Mouse (Mus musculus) G1E (cell line): Measurements from ENCODE around the gene Triobp. TPM values are rescaled to one million over a fixed set of nuclear protein-coding genes. Genes with fewer than 3 reads are reported as not detected.

Experiments
- ATAC-seq: 2 replicates; pipeline ENCODE4 v1.8.0; 2016; ENCODE audit warnings: mild to moderate bottlenecking; ENCODE audit not compliant: insufficient number of reproducible peaks, poor library complexity, low FRiP score, severe bottlenecking; ENCODE audit errors: extremely low read depth
- DNase-seq: peaks from one replicate; pipeline ENCODE4 v3.0.0; 2012; ENCODE audit warnings: low spot score
- H3K27me3 ChIP-seq: 2 replicates; pipeline ENCODE4 v1.6.1; 2012; ENCODE audit warnings: mild to moderate bottlenecking, low read length, inconsistent platforms; ENCODE audit not compliant: insufficient read depth
- H3K36me3 ChIP-seq: replicated peaks from 2 replicates; pipeline ENCODE3; 2012; ENCODE audit warnings: mild to moderate bottlenecking, inconsistent platforms
- H3K4me1 ChIP-seq: 2 replicates; pipeline ENCODE4 v1.6.1; 2012; ENCODE audit warnings: low read depth, low read length, inconsistent platforms, mixed read lengths; ENCODE audit not compliant: insufficient read depth
- H3K4me3 ChIP-seq: 2 replicates; pipeline ENCODE4 v1.5.1; 2012; ENCODE audit warnings: low read depth, mild to moderate bottlenecking, inconsistent platforms, low read length, moderate library complexity, mixed read lengths
- H3K9me3 ChIP-seq: replicated peaks from 2 replicates; pipeline ENCODE4 v1.6.1; 2012; ENCODE audit warnings: inconsistent platforms
- CTCF ChIP-seq: IDR thresholded peaks from 2 replicates; pipeline ENCODE4 v1.5.1; 2012; ENCODE audit warnings: low read depth, low read length, inconsistent platforms, mixed read lengths
- GATA1 ChIP-seq: IDR thresholded peaks from 2 replicates; pipeline ENCODE4 v1.6.1; 2012; ENCODE audit warnings: borderline replicate concordance, low read length, inconsistent platforms, mixed read lengths
- GATA2 ChIP-seq: IDR thresholded peaks from 2 replicates; pipeline ENCODE4 v1.6.1; 2012; ENCODE audit warnings: low read depth, low read length, inconsistent platforms, borderline replicate concordance
- POLR2AphosphoS5 ChIP-seq: IDR thresholded peaks from 2 replicates; pipeline ENCODE4 v1.6.1; 2012; ENCODE audit warnings: low read depth, low read length, inconsistent platforms; ENCODE audit not compliant: insufficient replicate concordance
- TAL1 ChIP-seq: conservative IDR thresholded peaks from 2 replicates; pipeline ENCODE4 v1.6.1; 2012; ENCODE audit warnings: low read depth, low read length, inconsistent platforms, mixed read lengths
- polyA plus RNA-seq: library from polyadenylated mRNA; stranded (reverse); fragments of >175 nt; gene quantifications from 2 replicates; pipeline ENCODE4 v1.2.3, GENCODE M21; 2012
- total RNA-seq, 2 experiments: library from RNA; stranded (forward) in 1 of 2; stranded (reverse) in 1 of 2; fragments of 200-1000 nt in 1 of 2; fragments of >200 nt in 1 of 2; fragmentation: Nextera tagmentation in 1 of 2; gene quantifications; 2 replicates each; pipeline ENCODE4 v1.2.3; 2014 to 2017

Gene Triobp
- total and polyA plus RNA-seq, 3 experiments, result 24.4 to 67.0 (median 42.5) TPM

- H3K4me1 ChIP-seq, result no peaks in the 10 kb centered on the region
- H3K36me3 ChIP-seq, result no peaks in the 10 kb centered on the region
- peaks cover 84% of the 10 kb centered on the region for H3K27me3 ChIP-seq
- TF ChIP-seq GATA2 (no peak), TAL1 (no peak), CTCF (no peak), POLR2AphosphoS5 (no peak), GATA1 (no peak)
- no peak for DNase-seq
- H3K9me3 ChIP-seq, result no peaks in the 10 kb centered on the region
- ATAC-seq, result no peak
- H3K4me3 ChIP-seq, result no peak overlapping the region
These were observed 24.1 kb downstream of the Triobp start for GRCm38 (mm10) chr15:78971626-78972025.

DNA sequence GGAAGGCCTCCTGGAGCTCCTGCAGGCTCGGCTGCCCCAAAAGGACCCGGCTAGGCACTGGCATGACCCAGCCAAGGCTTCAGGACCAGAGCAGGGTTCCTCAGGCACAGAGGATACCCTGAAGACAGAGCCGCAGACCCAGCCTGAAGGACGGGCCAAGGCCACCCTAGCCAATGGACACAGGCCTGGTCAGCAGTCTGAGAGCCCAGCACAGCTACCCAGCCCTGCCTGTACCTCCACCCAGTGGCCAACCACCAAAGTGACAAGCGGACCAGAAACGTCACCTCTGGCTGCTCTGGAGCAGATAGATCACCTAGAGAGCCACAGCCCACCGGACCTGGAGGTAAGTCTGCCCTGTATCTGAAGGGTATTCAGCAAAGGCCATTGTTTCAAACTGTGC, 26.4 kb downstream of the Triobp start:
- Histone ChIP-seq H3K9me3 (no peaks in the 10 kb centered on the region), H3K36me3 (no peaks in the 10 kb centered on the region), H3K4me1 (peaks cover 6% of the 10 kb centered on the region), H3K27me3 (peaks cover 83% of the 10 kb centered on the region), H3K4me3 (no peak overlapping the region)
- DNase-seq (no peak), ATAC-seq (no peak)
- no peak for TF ChIP-seq TAL1
- no peak for TF ChIP-seq GATA2
- no peak for TF ChIP-seq GATA1
- no peak for TF ChIP-seq CTCF
- no peak for TF ChIP-seq POLR2AphosphoS5

DNA sequence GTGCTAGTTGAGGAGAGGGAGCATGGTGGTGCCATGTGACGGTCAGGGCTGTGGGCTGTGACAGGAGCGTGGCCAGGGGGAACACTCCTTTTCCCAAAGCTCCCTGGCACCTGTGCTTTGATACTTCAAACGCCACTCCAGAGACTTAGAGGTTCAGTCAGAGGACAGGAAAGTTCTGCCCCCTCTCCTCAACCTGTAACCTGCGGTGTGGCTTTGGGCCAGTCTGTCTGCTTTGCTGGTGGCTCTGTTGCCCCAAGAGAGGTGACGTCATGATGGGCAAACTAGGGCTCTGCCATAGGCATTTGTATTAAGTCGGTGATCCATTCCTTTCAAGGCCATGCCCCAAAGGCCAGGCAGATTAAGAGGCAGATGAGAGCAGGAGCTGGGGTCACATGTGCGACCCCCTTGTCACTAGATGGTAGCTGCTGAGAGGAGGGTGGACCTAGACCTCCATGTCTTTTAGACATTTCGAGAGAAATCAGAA, 30.2 kb downstream of the Triobp start:
- Histone ChIP-seq H3K27me3 (peaks cover 66% of the 10 kb centered on the region), H3K36me3 (no peaks in the 10 kb centered on the region), H3K4me1 (peaks cover 23% of the 10 kb centered on the region), H3K4me3 (no peak overlapping the region), H3K9me3 (no peaks in the 10 kb centered on the region)
- no peak for DNase-seq
- no peak for ATAC-seq
- TF ChIP-seq CTCF, result no peak
- TF ChIP-seq POLR2AphosphoS5, result no peak
- TF ChIP-seq GATA2, result no peak
- TF ChIP-seq GATA1, result no peak
- TF ChIP-seq TAL1, result no peak

DNA sequence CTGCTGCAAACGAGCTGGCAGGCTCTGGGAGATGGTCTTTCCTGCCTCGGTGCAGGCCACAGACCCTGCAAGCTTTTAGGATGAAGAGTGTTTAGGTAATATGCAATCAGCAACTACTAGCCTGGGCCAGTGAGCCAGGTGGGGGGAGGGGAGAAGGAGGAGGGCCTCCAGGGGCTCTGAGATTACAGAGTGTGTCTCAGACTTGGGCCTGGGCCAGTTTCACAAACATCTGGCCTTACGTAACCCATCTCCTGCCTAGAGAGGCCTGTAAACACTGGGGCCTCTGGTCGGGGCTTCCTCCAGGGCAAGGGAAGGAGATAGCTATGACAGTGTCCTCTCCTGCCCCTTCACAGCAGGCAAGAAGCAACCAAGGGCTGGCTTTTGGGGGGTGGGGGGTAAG, 31.4 kb downstream of the Triobp start:
- ATAC-seq (no peak), DNase-seq (peak; percentile 63)
- no peak overlapping the region for H3K4me3 ChIP-seq
- no peak for TF ChIP-seq POLR2AphosphoS5
- no peak for TF ChIP-seq CTCF
- TF ChIP-seq GATA1, result no peak
- TF ChIP-seq TAL1, result no peak
- TF ChIP-seq GATA2, result no peak
- no peaks in the 10 kb centered on the region for H3K36me3 ChIP-seq
- H3K9me3 ChIP-seq, result no peaks in the 10 kb centered on the region
- peaks cover 54% of the 10 kb centered on the region for H3K27me3 ChIP-seq
- H3K4me1 ChIP-seq, result peaks cover 30% of the 10 kb centered on the region

DNA sequence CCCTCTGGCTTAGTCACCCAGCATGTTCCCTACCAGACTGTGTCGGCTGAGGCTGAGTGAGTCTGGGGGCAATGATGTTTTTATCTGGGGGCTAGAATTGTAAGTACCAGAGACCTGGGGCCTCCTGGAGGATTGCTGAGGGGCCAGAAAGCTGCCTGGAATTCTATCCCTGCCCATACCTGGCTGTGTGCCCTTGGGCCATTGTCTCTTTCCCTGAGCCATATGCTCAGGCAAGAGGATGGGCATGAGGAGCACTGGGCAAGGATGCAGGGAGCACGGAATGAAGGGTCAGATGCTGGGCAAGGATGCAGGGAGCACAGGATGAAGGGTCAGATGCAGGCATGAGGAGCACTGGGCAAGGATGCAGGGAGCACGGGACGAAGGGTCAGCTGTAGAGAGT, 32.6 kb downstream of the Triobp start:
- no peak for ATAC-seq
- Histone ChIP-seq H3K4me3 (no peak overlapping the region), H3K36me3 (peaks cover 7% of the 10 kb centered on the region), H3K27me3 (peaks cover 42% of the 10 kb centered on the region), H3K9me3 (no peaks in the 10 kb centered on the region), H3K4me1 (peaks cover 42% of the 10 kb centered on the region)
- no peak for DNase-seq
- TF ChIP-seq TAL1, result no peak
- TF ChIP-seq CTCF, result no peak
- no peak for TF ChIP-seq POLR2AphosphoS5

GRCm38 (mm10) chr15:78982658-78983435, 35.3 kb downstream of the Triobp start:
- TF ChIP-seq TAL1 (no peak), GATA2 (no peak), POLR2AphosphoS5 (no peak), GATA1 (no peak), CTCF (no peak)
- Histone ChIP-seq H3K36me3 (peaks cover 35% of the 10 kb centered on the region), H3K9me3 (no peaks in the 10 kb centered on the region), H3K27me3 (peaks cover 15% of the 10 kb centered on the region), H3K4me3 (peak overlapping the region; percentile 96), H3K4me1 (peaks cover 48% of the 10 kb centered on the region)
- peak; percentile 81 for ATAC-seq
- peak; percentile 98 for DNase-seq
